Mouse (Mus musculus) brain, embryonic 14.5 days (tissue): ENCODE measurements around the gene Gm49630.
"Not testable (repeated sequence)": the region's sequence is repeated elsewhere in the genome, so short reads cannot be mapped to it uniquely, and the experiment has no call there.

Source experiments
- CTCF ChIP-seq: fragments of 200-500 bp; IDR thresholded peaks from 2 replicates; pipeline ENCODE4 v1.5.1; 2012; ENCODE audit warnings: inconsistent platforms, mild to moderate bottlenecking, moderate library complexity, borderline replicate concordance; ENCODE audit not compliant: insufficient read depth, insufficient read length; ENCODE audit errors: extremely low read depth
- POLR2A ChIP-seq: fragments of 200-500 bp; IDR thresholded peaks from 2 replicates; pipeline ENCODE4 v1.6.1; 2012; ENCODE audit warnings: mild to moderate bottlenecking, inconsistent platforms, borderline replicate concordance; ENCODE audit not compliant: poor library complexity, insufficient read depth, insufficient read length, severe bottlenecking; ENCODE audit errors: extremely low read depth

DNA sequence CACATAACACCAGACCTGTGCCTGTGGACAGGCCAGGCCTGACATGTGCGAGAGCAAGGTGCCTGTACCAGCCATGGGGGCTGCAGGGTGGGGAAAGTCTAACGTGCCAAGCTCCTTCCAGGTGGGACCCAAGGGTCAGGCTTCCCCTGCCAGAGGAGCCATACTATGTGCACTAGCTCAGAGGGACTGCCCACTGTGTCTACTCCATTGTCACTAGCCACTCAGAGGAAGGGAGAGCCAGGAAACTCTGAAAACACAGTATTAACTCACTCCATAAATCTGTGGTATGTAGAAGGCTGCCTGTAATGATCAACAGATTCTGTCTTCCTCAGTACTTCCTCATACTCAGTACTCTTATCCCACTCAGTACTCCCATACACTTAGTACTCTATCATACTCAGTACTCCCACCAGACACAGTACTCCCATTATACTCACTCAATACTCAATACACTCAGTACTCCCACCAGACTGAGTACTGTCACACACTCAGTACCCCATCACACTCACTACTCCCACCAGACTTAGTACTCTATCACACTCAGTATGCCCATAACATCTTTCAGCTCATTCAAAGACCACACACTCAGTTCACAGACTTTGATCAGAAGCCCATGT lies 16.7 kb upstream of the Gm49630 start:
- TF ChIP-seq POLR2A, CTCF: not testable (repeated sequence)
